ENCODE assay signal across 7 mouse cellular contexts in the genomic region with DNA sequence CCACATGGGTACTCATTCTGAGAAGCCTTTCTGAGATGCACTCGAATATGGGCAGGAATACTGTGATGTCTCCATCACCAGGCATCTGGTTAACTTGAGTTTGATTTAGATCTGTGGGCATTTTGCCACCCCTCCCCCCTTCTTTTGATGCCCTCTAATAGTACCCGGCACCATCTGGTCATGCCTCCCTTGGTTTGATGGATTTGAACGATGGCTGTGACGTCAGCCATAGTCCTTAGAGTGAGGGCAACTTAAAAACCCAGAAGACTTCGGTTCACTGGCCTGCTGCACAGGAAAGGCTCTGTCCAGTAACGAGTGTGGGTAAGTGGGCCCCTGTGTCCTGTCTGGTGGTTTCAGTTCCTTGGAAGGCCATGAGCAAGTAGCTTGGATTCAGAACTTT.
DNase-seq lines count a peak whose midpoint lies in the region; ATAC-seq and TF ChIP-seq lines count a peak whose summit lies in the region.

No protein-coding gene starts in this region.

- H3K4me1 ChIP-seq in forebrain, embryonic 15.5 days = peaks cover 45% of the 10 kb centered on the region
- peaks cover 0 to 9% of the 10 kb centered on the region in 2 experiments; a peak in 2 of 4 replicates for H3K4me1 ChIP-seq in liver, embryonic 14.5 days (replicated peaks; ENCODE audit: control insufficient read depth in 2 of 2, insufficient read depth in 2 of 2, low read length in 1 of 2)

- peak overlapping the region; percentile 89 for H3K27ac ChIP-seq in forebrain, embryonic 15.5 days (replicated peaks)
- H3K27ac ChIP-seq in liver, embryonic 14.5 days = no peak overlapping the region

- no peak for TF ChIP-seq CTCF in brain, embryonic 14.5 days (IDR thresholded peaks at IDR 0.05; ENCODE audit: borderline replicate concordance, extremely low read depth, insufficient read depth, insufficient read length)
- TF ChIP-seq CTCF in liver, embryonic 14.5 days (IDR thresholded peaks at IDR 0.05; ENCODE audit: low read depth) = no peak

- DNase-seq in MN1 (ENCODE audit: low spot score) = peak; percentile 75
- peak; percentile 84 for DNase-seq in brain, embryonic 14.5 days (ENCODE audit: low read depth)
- DNase-seq in liver, embryonic 14.5 days (ENCODE audit: low read depth in 3 of 3, low spot score in 3 of 3) = no peak
- DNase-seq in adrenal gland, adult (ENCODE audit: inconsistent age in 2 of 2, low spot score in 1 of 2) = no peak
- no peak for DNase-seq in left cerebral cortex, postnatal 36 days (ENCODE audit: low spot score in 2 of 2)
- no peak for DNase-seq in ovary, postnatal 10 days (ENCODE audit: low spot score)

- intact Hi-C loops in left cerebral cortex, postnatal 36 days (cut with DNase I) = loop anchor here (5.0 kb wide), 3 partner anchors 45 to 510 kb away; no protein-coding TSS in a partner anchor

- no peaks in the 10 kb centered on the region for H3K36me3 ChIP-seq in forebrain, embryonic 15.5 days
- no peaks in the 10 kb centered on the region for H3K36me3 ChIP-seq in liver, embryonic 14.5 days (replicated peaks; ENCODE audit: control insufficient read depth, insufficient read depth, low read depth)

- H3K27me3 ChIP-seq in forebrain, embryonic 15.5 days = no peaks in the 10 kb centered on the region
- H3K27me3 ChIP-seq in liver, embryonic 14.5 days (ENCODE audit: control insufficient read depth, insufficient read depth, low read length) = peaks cover 27% of the 10 kb centered on the region

- no peak for TF ChIP-seq EP300 in liver, embryonic 14.5 days (IDR thresholded peaks at IDR 0.05; ENCODE audit: low read depth)

- ATAC-seq in forebrain, embryonic 15.5 days (replicated peaks) = no peak
- no peak for ATAC-seq in liver, embryonic 14.5 days (ENCODE audit: insufficient read depth)

- peak overlapping the region; percentile 85 for H3K4me2 ChIP-seq in forebrain, embryonic 15.5 days (replicated peaks)
- H3K4me2 ChIP-seq in liver, embryonic 14.5 days (ENCODE audit: low read depth) = peak overlapping the region; percentile 24

- peak overlapping the region; percentile 80 for H3K9ac ChIP-seq in forebrain, embryonic 15.5 days (replicated peaks)
- H3K9ac ChIP-seq in liver, embryonic 14.5 days (replicated peaks) = no peak overlapping the region

- WGBS in forebrain, embryonic 15.5 days = 19% methylated on average over 6 of the region's 6 CpGs
- WGBS in liver, embryonic 14.5 days (ENCODE audit: insufficient replicate concordance) = 32% methylated on average over 6 of the region's 6 CpGs

- H3K4me3 ChIP-seq in forebrain, embryonic 15.5 days = peak overlapping the region; percentile 71
- peak overlapping the region; percentile 35 to 49 for H3K4me3 ChIP-seq in liver, embryonic 14.5 days (ENCODE audit: insufficient read depth in 1 of 2, low read depth in 2 of 2, low read length in 2 of 2)

- no peak for TF ChIP-seq POLR2A in brain, embryonic 14.5 days (IDR thresholded peaks at IDR 0.05; ENCODE audit: borderline replicate concordance, extremely low read depth, insufficient read depth, insufficient read length, poor library complexity, severe bottlenecking)

- no peaks in the 10 kb centered on the region for H3K9me3 ChIP-seq in forebrain, embryonic 15.5 days
- H3K9me3 ChIP-seq in liver, embryonic 14.5 days (ENCODE audit: control insufficient read depth, low read length) = no peaks in the 10 kb centered on the region

Comparison
In these comparisons a context has a peak if more than half of its experiments do, and no peak if none do; other contexts are left out.
1. DNase-seq: peak in MN1 (single experiment) and brain, embryonic 14.5 days (single experiment); none in liver, embryonic 14.5 days (0 of 3), adrenal gland, adult (0 of 2), left cerebral cortex, postnatal 36 days (0 of 2) and ovary, postnatal 10 days (single experiment).